Mouse (Mus musculus) neural tube, postnatal 0 days (tissue): ENCODE data around the gene Atp5mpl. TPM values are rescaled to one million over a fixed set of nuclear protein-coding genes. Genes with fewer than 3 reads are reported as not detected.

Source experiments
- polyA plus RNA-seq: library from polyadenylated mRNA; unstranded; fragments of >200 nt; fragmentation: Nextera tagmentation; extraction: Ambion mirVana; gene quantifications from 2 replicates; pipeline ENCODE4 v1.2.1, GENCODE M21; 2015

Atp5mpl gene
- 1,081 and 1,190 TPM in 2 replicates for polyA plus RNA-seq

DNA sequence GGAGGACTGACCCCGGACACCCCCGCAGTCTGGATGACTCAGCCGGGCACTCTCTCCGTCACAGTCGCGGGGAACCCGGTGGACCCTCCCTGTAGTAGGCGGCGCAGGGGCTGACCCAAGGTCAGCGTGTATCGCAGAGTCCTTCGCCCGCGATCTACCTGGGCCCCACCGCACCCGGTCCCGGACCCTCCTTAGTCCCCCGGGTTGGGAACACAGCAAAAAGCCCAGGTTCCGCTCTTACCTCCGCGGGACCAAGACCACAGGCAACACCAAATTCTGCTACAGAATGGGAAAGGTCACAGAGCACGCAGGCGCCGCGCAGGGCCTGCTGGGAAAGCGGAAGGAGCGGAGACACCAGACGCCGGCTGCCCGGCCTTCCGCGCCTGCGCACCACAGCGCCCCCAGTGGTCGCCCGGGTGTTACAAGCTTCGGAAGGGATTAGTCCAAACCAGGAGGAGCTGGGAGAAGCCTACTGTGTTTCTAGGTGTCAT lies at the start of gene Atp5mpl:
Atp5mpl (minus strand) TSS at position 295 of the 491 bp plus-strand sequence.

DNA sequence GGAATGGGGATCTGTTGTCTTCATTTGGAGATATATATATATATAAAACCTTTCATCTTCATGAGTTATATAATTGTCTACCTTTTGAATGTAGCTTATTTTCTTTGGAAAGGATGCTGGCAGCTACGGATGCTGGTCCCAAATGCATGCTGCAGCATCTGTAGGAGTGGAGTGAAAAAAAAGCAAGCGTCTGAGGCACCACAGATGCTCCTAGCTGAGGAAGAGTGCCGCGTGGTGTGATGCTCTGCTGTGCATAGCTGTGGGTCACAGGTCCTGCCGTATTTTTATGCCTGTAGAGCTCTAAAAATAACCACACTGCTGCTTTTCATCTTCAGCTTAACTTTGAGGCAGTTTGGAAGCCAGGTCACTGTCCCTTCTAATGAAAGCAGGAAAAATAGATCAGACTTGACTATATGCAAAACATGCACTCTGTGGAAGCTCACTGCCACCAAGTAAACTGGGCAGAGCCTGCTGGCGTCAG lies 14.2 kb upstream of the Atp5mpl start, which contains the start of gene Rd3l:
Rd3l (minus strand) TSS at position 431 of the 481 bp plus-strand sequence.

DNA sequence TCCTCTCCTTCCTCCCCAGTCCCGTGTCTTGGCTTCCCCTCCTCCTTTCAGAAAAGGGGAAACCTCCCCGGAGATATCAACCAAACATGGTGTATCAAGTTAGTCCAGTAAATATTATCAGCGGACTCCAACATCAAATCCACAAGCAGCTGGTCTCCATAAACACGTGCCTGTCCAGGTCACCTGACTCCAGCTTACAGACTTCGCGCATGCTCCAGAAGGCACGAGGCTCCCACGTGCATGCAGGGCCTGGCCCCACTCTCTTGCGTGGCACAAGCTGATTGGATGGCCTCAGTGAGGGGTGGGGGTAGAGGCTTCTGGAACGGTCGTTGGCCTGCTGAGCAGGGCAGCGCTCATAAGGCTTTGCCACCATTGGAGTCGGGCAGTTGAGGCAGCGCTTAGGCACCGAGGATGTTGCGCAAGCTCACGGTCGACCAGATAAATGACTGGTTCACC lies 4.5 kb upstream of the Atp5mpl start, which contains the start of gene Tdrd9:
Tdrd9 (plus strand) TSS at position 329 of the 456 bp plus-strand sequence.

Other genes starting within 250 kb of the Atp5mpl start
- gene Klc1, start 208.1 kb downstream of the Atp5mpl start, polyA plus RNA-seq = 467 and 538 TPM in 2 replicates
- 2.2 and 3.4 TPM in 2 replicates for gene Xrcc3, start 153.1 kb downstream of the Atp5mpl start, polyA plus RNA-seq
- gene Zfyve21, start 152.8 kb downstream of the Atp5mpl start, polyA plus RNA-seq = 56.6 and 60.5 TPM in 2 replicates
- gene Ppp1r13b, start 58.9 kb downstream of the Atp5mpl start, polyA plus RNA-seq = 34.5 and 35.6 TPM in 2 replicates
- 0.14 and 0.19 TPM in 2 replicates for gene Tdrd9, start 4.6 kb upstream of the Atp5mpl start, polyA plus RNA-seq
- gene Rd3l, start 14.3 kb upstream of the Atp5mpl start, polyA plus RNA-seq = not detected in 2 replicates
- gene Aspg, start 139.7 kb upstream of the Atp5mpl start, polyA plus RNA-seq = 0.57 and 1.4 TPM in 2 replicates
- 1.9 and 2.2 TPM in 2 replicates for gene Kif26a, start 179.2 kb upstream of the Atp5mpl start, polyA plus RNA-seq